Mouse (Mus musculus): ENCODE data around the gene Gm21915.

DNA sequence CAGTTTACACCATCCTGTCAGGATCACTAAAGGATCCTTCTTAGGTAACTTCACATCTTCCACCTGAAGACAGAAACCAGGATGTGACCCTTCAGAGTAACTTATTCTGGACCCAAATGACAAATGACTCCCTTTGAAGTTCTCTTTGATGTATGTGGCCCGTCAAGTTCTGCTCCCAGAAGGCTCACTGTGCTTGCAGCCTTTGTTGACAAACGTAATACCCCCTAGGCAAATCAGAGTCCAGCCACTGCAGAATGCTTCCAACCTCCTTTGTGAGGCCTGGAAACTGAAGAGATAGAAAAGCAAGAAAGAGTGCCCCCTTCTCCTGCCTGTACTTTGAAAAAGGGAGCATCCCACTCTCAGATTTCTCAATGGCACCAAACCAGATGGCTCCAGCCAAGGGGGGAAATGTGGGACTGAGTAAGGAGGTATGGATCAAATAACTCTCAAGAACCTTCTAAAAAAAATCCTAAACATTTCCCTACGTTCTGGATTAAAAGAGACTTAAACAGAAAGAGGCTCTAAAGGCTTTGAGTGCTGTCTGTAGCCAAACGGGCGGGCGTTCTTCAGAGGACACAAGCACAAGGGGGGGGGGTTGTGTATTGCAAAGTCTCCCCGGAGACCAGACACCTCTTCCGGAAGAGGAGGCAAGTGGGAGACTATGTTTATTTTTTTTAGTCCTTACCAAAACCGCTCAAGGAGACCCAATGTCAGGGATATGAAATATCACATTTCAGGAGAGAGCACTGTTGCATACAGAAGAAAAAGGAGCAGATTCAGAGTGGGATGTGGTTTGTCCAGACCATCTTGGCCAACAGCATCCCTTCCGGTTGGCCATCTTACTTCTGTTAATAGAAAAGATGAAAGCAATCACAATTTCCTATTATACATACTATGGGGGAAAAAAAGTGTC, 34.2 kb downstream of the Gm21915 start:
- TF ChIP-seq POLR2A (IDR thresholded peaks at IDR 0.05; ENCODE audit: low read depth, low read length) (no peak), CTCF (IDR thresholded peaks at IDR 0.05; ENCODE audit: extremely low read depth, insufficient read depth, insufficient read length, insufficient replicate concordance) (no peak)
